Mouse (Mus musculus) lung, adult 10 weeks (tissue): ENCODE results near the gene Vdac2. TPM values are rescaled to one million over a fixed set of nuclear protein-coding genes. Genes with fewer than 3 reads are reported as not detected.

Experiments
- polyA plus RNA-seq: library from polyadenylated mRNA; stranded (reverse); fragments of 350-450 nt; fragmentation: Illumina TruSeq; extraction: RNeasy Lipid Tissue Mini Kit (QIAGEN cat#74804); gene quantifications from one replicate; pipeline ENCODE4 v1.2.3, GENCODE M21; 2014; ENCODE audit warnings: low read depth, low replicate concordance; ENCODE audit not compliant: insufficient read depth

The Vdac2 gene
- 126 TPM for polyA plus RNA-seq

DNA sequence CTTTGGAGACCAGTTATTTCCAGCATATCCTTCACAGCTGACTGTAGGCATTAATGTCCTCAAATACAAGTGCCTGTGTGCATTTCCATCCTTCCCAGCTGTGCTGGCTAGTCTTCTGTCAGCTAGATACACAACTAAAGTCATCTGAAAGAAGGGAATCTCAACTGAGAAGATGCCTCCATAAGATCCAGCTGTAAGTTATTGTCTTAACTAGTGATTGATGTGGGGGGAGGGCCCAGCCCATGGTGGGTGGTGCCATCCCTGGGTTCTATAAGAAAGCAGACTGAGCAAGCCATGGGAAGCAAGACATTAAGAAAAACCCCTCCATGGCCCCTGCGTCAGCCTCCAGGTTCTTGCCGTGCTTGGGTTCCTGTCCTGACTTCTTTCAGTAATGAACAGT lies at the start of gene Vdac2:
Vdac2 (plus strand) TSS at position 301 of the 400 bp plus-strand sequence.

DNA sequence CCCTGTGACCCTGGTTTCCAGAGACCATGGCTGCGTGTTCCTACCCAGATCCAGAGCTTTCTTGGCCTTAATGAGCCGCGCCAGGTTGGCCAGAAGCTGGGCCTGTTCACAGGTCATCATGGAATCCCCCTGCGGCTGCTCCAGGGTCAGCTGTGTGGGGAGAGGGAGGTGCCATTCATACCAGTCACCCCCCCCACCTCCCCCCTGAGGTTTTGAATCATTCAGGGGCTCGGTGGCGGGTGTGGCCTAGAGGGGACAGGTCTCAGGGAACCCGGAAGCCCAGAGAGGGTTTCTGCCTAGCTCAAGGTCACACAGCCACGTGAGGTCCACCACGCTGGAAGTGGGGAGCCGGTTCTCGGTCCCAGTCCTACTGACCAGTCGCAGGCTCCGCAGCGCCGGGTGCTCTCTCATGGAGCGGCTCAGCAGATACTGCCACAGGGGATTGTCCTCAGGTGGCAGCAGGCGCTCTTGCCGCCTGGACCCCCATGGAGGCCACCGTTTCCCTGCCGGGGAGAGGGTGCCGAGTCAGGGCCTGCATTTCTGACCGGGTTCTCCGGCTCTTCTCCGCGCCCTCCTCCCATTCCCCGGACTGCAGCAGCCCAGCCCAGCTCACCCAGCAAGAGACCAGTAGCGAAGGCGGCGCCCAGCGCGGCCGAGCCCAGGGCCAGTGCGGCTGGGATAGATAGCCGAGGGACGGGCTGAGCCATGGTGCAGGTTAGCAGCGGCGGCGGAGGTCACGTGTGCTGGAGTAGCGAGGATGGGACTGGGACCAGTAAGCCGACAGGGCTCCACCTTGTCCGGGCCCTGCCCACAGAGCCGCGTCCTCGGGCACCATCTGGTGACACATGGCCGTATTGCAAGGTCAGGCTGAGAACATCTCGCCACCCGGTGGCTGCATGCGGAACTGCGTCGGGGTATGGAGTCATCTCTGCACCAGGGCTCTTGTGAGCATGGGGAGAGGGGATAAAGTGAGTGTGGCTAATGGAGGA lies 23.4 kb downstream of the Vdac2 start, which contains the start of gene Comtd1:
Comtd1 (minus strand) TSS at position 812 of the 989 bp plus-strand sequence.

Other genes with a start within 250 kb of the Vdac2 start
- not detected for gene Dupd1, start 110.7 kb upstream of the Vdac2 start, polyA plus RNA-seq
- gene Samd8, start 74.7 kb upstream of the Vdac2 start, polyA plus RNA-seq = 5.0 TPM
- not detected for gene Dusp13, start 74.1 kb upstream of the Vdac2 start, polyA plus RNA-seq
- gene Comtd1, start 23.7 kb downstream of the Vdac2 start, polyA plus RNA-seq = 14.8 TPM
- 13.0 TPM for gene Zfp503, start 164.4 kb downstream of the Vdac2 start, polyA plus RNA-seq
- gene Lrmda, start 194.5 kb downstream of the Vdac2 start, polyA plus RNA-seq = 10.6 TPM